Mouse (Mus musculus): Measurements from ENCODE around the gene Bet1l. TPM values are rescaled to one million over a fixed set of nuclear protein-coding genes. Genes with fewer than 3 reads are reported as not detected.

The Bet1l gene
- 3.2 and 3.9 TPM in 2 replicates for polyA plus RNA-seq (2012)

DNA sequence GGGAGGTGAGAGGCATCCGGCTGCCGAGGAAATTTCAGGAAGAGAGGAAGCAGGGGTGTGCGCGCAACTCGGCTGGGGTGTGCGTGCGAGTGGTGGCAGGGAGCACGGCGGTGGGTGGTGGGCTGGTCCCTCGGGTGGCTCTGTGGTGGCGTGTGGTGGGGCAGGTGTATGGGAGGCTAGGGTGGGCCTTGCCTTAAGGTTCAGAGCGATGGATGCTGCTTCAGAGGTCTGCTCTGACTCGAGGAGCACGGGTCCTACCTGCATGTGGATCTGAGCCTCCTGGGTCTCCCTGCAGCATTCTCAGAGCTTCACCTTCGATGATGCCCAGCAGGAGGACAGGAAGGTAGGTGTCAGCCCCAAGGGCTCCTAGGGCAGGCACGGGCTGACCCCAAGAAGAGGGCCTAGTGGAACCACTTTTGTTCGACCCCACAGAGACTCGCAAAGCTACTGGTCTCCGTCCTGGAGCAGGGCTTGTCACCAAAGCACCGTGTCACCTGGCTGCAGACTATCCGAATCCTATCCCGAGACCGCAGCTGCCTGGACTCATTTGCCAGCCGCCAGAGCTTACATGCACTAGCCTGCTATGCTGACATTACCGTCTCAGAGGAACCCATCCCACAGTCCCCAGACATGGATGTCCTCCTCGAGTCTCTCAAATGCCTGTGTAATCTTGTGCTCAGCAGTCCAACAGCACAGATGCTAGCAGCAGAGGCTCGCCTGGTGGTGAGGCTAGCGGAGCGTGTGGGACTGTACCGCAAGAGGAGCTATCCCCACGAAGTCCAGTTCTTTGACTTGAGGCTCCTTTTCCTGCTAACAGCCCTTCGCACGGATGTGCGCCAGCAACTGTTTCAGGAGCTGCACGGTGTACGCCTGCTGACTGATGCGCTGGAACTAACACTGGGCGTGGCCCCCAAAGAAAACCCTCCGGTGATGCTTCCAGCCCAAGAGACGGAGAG is at the start of gene Bet1l:
Gene Bet1l, minus strand, starts transcription at position 28 of the 956 bp plus-strand sequence.
- no peak for TF ChIP-seq GATA1 (IDR thresholded peaks at IDR 0.05; ENCODE audit: low read length)

DNA sequence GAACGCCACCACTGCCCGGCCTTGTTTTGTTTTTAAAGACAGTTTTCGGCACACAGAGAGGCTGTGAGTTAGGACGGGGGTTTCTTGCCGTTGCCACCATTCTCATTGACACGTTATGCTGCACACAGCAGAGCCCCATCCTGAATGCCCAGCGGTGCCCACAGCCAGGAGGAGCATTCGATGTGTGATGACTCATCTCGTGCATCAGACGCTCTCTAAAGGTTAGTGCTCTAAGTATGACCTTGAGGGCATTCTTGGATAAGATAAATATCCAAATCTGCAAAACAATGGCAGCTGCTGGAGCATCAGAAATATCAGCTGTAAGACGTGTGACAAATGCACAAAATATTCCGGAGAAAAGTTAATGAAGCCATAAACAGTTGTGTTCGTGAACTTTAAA is 49.8 kb upstream of the Bet1l start:
- TF ChIP-seq GATA1 (IDR thresholded peaks at IDR 0.05; ENCODE audit: low read length), result no peak

DNA sequence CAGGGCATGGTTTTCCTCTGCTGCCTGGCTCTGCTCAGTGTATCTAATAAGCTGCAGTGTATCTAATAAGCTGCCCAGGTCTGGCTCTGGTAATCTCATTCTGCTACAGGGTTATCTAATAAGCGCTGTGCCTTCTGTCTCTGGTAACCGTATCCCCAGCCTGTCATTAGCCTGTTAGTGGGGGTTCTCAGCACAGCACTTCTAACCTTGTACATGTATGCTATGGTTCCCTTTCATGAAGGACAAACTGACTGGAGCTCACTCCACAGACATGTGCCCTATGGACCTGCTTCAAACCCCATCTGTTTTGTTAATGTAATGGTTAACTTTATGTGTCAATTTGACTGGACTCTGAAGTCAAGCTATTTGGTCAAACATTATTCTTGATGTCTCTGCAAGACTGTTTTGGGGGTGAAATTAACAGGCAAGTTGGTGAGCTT is 48.3 kb upstream of the Bet1l start:
- no peak for TF ChIP-seq GATA1 (IDR thresholded peaks at IDR 0.05; ENCODE audit: low read length)

DNA sequence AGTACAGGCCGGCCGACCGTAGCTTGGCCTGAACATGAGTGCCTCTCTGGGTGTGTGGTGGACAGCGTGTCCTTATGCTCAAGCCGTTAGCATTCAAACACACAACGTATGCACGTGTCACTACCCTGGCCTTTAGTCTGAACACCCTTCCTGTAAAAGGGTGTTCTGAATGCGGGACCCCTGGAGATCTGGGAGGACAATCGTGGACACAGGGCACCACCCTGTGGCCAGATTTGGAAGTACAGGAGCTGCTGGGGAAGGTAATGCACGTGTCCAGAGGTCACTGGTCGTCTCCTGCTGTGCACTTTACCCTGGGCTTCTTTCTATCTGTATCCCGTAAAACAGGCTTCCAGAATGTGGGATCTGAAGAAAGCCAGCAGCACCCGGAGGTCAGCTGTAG is 45.8 kb upstream of the Bet1l start:
- no peak for TF ChIP-seq GATA1 (IDR thresholded peaks at IDR 0.05; ENCODE audit: low read length)

DNA sequence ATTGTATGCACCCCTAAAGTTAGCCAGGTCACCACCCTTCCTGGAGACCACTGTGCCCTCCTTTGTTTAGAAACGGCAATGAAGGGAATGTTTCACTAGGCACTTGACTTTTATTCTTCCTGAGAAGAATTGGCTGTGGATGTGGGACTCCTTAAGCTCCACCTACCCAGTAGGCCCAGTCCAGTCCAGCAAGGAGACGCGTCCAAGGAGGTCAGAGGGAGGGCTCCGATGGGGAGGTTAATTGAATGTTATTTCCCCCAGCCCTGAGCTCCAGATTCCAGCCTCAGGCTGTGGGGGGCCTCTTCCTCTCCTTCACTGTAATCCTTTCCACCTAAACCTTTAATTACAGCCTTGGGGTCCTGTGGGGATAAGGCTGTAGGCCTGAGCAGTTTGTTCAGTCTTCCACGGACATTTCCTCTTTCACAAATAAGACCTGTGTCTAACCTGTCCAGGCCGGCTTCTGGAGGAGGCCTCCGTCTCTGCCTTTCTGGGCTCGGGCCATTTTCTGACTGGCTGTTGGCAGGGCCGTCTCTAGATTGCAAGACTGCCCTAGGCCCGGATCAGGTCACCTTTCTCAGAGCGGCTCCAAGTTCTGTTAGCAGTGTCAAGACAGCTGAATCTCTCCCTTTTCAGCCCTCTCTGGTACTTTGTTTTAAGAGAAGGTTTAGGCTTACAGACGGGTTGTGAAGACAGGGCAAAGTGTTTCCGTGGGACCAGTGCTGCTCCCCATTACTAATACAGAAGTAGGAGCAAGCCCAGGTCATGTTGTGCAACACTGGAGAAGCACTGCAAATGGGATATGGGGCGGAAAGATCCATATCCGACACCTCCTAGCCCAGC is 44.9 kb upstream of the Bet1l start:
- TF ChIP-seq GATA1 (IDR thresholded peaks at IDR 0.05; ENCODE audit: low read length), result no peak

DNA sequence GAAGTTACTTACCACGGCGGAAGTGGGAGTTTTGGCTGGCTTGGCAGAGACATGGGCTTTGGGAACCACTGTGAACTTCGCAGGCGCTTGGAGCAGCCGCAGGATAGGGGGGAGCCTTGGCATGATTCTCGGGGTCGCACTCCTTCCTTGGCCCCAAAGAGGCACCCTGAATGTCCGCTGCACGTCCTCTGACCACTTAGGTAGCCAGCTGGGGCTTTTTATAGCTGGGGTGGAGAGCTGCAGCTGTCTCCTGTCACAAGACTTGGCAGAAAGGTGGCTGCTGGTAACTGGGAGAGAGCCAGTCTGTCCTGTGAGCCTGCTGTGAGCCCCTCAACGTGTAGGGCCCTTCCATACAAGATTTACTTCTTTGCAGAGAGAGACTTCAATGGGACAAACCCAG is 42.8 kb upstream of the Bet1l start, which contains the start of gene Cox8b:
Gene Cox8b, minus strand, starts transcription at position 227 of the 400 bp plus-strand sequence.
- TF ChIP-seq GATA1 (IDR thresholded peaks at IDR 0.05; ENCODE audit: low read length), result no peak

DNA sequence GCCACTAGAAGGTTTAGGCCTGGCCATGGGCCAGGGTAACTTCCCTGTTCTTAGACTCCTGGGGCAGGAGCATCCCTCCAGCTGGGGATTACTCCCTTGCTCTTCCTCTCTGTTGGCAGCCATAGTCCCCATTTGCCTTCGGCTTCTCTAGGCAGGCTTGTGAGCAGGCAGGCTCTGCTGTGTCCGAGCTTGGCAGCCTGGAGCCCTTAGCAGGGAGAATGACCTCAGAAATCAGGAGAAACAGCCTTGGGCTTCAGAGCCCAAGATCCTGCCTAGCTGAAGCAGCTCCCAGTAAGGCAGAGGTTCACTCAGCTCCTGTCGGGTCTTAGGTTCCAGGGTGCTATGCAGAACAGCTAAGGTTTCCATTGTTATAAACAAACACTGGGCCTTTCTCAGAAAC is 41.7 kb upstream of the Bet1l start:
- TF ChIP-seq GATA1 (IDR thresholded peaks at IDR 0.05; ENCODE audit: low read length), result no peak

DNA sequence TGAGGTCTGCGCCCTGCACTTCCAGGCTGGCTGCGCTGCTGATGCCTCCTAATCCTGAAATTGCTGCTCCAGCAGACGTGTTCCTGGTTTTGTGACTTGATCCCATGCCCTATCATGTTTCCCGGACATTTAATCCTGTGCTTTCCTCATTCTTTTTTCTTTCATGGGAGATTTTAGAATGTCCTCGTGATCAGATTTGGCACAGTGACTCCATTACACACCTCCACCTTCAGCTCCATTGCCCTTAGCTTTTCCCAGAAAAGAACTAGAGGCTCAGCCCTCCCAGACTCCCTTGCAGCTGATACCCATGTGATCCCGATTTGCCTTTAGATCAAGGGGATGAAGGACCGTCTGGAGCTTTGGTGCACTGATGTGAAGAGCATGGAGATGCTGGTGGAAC is 40.5 kb upstream of the Bet1l start:
- no peak for TF ChIP-seq GATA1 (IDR thresholded peaks at IDR 0.05; ENCODE audit: low read length)

DNA sequence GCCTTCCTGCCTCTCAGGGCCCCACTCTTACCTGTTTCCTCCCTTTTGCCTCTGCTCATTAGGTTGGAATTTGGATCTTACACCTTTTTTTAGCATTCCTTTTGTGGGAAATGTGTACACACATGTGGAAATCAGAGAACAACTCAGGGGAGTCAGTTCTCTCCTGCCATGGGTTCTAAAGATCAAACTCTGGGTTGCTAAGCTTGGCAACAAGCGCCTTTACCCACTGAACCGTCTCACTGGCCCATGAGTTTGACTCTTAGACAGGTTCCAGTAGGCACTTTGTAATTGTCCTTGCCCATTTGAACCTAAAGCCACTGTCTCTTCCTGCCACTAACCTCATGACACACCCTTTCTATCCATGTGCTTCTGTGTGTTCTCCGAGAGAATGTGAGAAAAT is 37.2 kb upstream of the Bet1l start:
- TF ChIP-seq GATA1 (IDR thresholded peaks at IDR 0.05; ENCODE audit: low read length), result no peak

DNA sequence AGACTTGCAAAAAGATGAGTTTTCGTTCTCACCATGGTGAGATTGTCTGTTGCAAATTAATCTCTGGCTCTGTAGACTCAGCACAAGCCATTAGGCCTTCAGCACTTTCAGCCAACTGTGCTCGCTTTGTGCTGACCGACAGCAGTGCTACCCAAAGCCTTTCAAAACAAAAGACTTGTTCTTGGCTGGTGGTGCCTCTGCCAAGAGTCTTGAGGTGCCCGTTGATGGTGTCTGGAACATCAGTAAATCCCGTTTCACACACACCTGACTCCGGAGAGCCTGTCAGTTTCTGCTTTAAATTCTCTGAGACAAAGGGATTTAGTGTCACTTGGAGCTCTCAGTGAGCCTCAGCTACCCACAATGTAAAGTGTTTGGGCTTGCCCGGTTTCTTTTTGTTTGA is 36.7 kb upstream of the Bet1l start:
- no peak for TF ChIP-seq GATA1 (IDR thresholded peaks at IDR 0.05; ENCODE audit: low read length)

DNA sequence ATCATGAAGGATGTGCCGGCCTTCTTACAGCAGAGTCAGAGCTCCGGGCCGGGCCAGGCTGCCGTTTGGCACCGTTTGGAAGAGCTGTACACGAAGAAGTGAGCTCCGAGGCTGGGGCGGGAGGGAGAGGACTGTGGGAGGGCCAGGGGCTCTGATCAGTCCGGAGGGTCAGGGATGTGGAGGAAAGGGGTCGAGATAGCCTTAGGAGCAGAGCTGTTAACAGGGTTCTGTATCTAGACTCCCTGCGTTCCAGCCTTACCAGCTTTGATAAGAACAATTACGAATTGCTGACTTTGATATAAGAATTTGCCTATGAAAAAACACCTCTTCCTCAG is 25.1 kb upstream of the Bet1l start:
- no peak for TF ChIP-seq GATA1 (IDR thresholded peaks at IDR 0.05; ENCODE audit: low read length)

DNA sequence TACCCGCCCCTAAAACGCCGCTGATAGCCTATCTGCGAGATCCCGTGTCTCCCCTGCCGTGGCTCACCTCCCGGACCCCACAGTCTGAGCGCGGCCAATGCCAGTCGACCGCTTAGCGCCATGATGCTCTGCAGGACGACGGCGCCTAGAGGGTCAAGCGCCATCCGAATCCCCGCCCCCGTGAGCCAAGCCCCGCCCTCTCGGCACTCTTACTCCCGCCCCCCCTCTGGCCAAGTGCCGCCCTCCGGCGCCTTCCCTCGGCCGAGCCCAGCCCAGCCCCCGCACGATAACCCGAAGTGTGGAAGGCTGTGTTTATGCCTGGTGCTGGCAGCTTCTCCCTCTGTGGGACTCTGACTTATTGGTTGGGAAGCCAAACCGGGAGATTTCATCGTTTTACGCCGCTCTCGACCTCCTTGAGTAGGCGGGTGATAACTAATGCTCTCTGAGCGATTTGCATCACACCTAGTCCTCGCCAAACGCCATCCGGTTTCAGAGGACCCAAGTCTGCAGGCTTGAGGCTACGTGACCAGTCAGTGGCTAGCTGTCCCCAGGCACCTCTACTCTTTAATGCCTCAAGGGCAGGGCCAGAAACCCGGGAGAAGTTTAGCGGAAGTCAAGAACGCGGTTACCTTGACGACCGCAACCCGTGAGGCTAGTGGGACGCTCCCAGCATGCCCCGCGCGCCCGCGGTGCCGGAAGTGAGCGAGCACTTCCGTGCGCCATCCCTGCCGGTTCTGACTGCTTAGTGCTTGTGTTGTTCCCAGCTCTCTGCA is 24.5 kb upstream of the Bet1l start, which contains the start of the genes Psmd13 and Sirt3:
Gene Psmd13, plus strand, starts transcription at position 273 of the 773 bp plus-strand sequence.
Gene Sirt3, minus strand, starts transcription at position 614 of the 773 bp plus-strand sequence.
- TF ChIP-seq GATA1 (IDR thresholded peaks at IDR 0.05; ENCODE audit: low read length), result no peak

DNA sequence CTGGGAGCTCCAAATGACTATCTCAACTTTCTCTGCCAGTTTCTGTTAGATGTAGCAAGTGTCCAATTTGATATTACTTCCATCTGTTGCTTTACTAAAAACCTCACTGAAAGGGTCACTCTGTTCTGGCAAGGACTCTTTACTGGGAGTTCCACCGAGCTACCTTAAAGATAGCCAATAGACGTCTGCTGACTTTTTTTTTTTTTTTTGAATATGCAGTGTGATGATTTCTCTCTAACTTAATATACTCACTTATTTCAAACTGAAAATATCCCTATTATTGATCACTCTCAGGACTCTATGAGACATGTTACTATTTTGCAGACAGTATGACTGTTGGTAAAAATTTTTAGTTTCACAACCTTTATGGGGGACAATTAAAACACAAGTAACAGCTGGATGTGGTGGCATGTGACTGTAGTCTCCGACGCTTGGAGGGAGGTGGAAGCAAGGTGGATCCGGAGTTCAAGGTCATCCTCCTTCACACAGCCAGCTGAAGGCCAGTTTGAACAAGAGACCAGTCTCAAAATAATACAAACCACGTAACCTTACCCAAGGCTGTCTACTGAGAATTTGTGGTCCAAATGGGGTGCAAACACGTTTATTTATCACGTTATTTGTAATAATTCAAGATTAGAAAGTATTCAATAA is 23.6 kb upstream of the Bet1l start:
- no peak for TF ChIP-seq GATA1 (IDR thresholded peaks at IDR 0.05; ENCODE audit: low read length)

DNA sequence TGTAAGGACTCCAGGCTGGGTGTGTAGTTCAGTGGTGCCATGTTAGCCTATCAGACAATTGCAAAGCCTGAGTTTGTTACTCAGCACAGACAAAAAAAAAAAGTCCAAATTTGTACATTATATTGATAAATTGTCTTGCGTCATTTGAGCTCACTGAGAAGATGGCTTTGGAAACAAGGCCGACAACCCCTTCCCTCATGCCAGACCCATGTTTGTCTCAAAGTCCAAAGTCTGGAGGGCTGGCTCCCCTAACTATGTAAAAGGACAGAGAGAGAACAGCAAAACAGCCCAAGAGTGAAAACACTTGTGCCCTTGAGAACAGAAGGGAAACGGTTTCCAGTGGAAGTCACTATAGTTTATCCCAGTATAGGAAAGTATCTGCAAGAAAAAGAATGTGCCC is 23.0 kb upstream of the Bet1l start:
- no peak for TF ChIP-seq GATA1 (IDR thresholded peaks at IDR 0.05; ENCODE audit: low read length)

DNA sequence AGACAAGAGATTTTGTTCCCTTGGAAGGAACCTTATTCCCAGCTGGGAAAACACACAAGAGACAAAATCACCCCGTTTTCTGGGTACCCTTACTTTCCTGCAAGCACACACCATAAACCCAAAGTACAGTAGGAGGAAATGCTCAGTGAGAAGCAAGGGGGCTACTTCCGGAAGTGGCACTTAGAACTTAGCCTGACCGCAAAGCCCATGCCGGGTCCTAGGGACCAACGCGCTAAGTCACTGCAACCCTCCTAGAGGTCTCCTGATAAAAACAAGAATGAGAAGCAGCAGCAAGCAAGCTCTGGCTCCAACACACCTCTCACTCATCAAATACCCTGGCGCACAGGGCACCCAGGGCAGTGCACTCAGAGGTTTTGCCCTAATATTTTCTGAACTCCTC is 22.0 kb upstream of the Bet1l start:
- TF ChIP-seq GATA1 (IDR thresholded peaks at IDR 0.05; ENCODE audit: low read length), result no peak
